Mouse (Mus musculus): ENCODE measurements around the gene Grrp1. TPM values are rescaled to one million over a fixed set of nuclear protein-coding genes. Genes with fewer than 3 reads are reported as not detected.

Gene Grrp1
- total RNA-seq, 2 experiments from 2014 or later, result 2.2 to 3.8 TPM

- DNase-seq (ENCODE audit: low spot score in 2 of 2), result peak; percentile 96 to 98
These were observed 8.6 kb downstream of the Grrp1 start, which contains the start of gene Zfp593 for GRCm38 (mm10) chr4:134245148-134245843. TSS of gene Zfp593 (minus strand) at chr4:134245592.

GRCm38 (mm10) chr4:134243516-134244250 is 10.2 kb downstream of the Grrp1 start, which contains the start of gene E130218I03Rik:
TSS of gene E130218I03Rik (plus strand) at chr4:134243662.
- DNase-seq (ENCODE audit: low spot score in 2 of 2), result no peak

GRCm38 (mm10) chr4:134238686-134239085 is 15.2 kb downstream of the Grrp1 start:
- DNase-seq (ENCODE audit: low spot score in 2 of 2), result no peak

- peak in 1 of 2 experiments; percentile 27 for DNase-seq (ENCODE audit: low spot score in 2 of 2)
These were observed 15.6 kb downstream of the Grrp1 start, which contains the start of gene Cnksr1 for GRCm38 (mm10) chr4:134238279-134238651. TSS of gene Cnksr1 (minus strand) at chr4:134238399.

- DNase-seq (ENCODE audit: low spot score in 2 of 2), result no peak
These were observed 16.2 kb downstream of the Grrp1 start for GRCm38 (mm10) chr4:134237582-134238278.

GRCm38 (mm10) chr4:134234876-134235275 is 19.0 kb downstream of the Grrp1 start:
- DNase-seq (ENCODE audit: low spot score in 2 of 2), result no peak

GRCm38 (mm10) chr4:134230431-134230830 is 23.5 kb downstream of the Grrp1 start:
- no peak for DNase-seq (ENCODE audit: low spot score in 2 of 2)

GRCm38 (mm10) chr4:134227194-134227593 is 26.7 kb downstream of the Grrp1 start, which contains the start of gene Catsper4:
TSS of gene Catsper4 (minus strand) at chr4:134227383.
- no peak for DNase-seq (ENCODE audit: low spot score in 2 of 2)

GRCm38 (mm10) chr4:134222793-134223600 is 30.9 kb downstream of the Grrp1 start:
- DNase-seq (ENCODE audit: low spot score in 2 of 2), result no peak

- no peak for DNase-seq (ENCODE audit: low spot score in 2 of 2)
These were observed 47.3 kb downstream of the Grrp1 start for GRCm38 (mm10) chr4:134206488-134207053.

GRCm38 (mm10) chr4:134203340-134203896 is 50.5 kb downstream of the Grrp1 start:
- DNase-seq (ENCODE audit: low spot score in 2 of 2), result no peak

GRCm38 (mm10) chr4:134202904-134203303 is 51.0 kb downstream of the Grrp1 start, which contains the start of gene Gm7534:
TSS of gene Gm7534 (minus strand) at chr4:134203004.
- no peak for DNase-seq (ENCODE audit: low spot score in 2 of 2)

Other genes starting within 250 kb of the Grrp1 start
- gene Lin28a, start 235.3 kb downstream of the Grrp1 start, total RNA-seq (2021), result not detected
- gene Zfp683, start 200.3 kb downstream of the Grrp1 start, total RNA-seq (2021), result not detected
- 1 to 10 TPM; 4.4 to 5.7 TPM for gene Crybg2, start 193.3 kb downstream of the Grrp1 start, total RNA-seq (2021)
- gene Cd52, start 159.0 kb downstream of the Grrp1 start, total RNA-seq (2021), result 1 to 10 TPM; 2.7 to 4.1 TPM
- 10 to 100 TPM; 31.7 to 38.4 TPM for gene Ubxn11, start 151.5 kb downstream of the Grrp1 start, total RNA-seq (2021)
- gene Sh3bgrl3, start 125.3 kb downstream of the Grrp1 start, total RNA-seq (2021), result 100 to 1,000 TPM; 200 to 222 TPM
- 10 to 100 TPM; 17.1 to 17.6 TPM for gene Cep85, start 67.0 kb downstream of the Grrp1 start, total RNA-seq (2021)
- gene Gm7534, start 51.1 kb downstream of the Grrp1 start, total RNA-seq (2021), result not detected
- gene Catsper4, start 26.7 kb downstream of the Grrp1 start, total RNA-seq (2021), result not detected
- gene Cnksr1, start 15.7 kb downstream of the Grrp1 start, total RNA-seq (2021), result under 1 TPM; 0.54 to 0.81 TPM
- gene E130218I03Rik, start 10.4 kb downstream of the Grrp1 start, total RNA-seq (2021), result not detected
- 10 to 100 TPM; 11.6 to 12.2 TPM for gene Zfp593, start 8.5 kb downstream of the Grrp1 start, total RNA-seq (2021)
- not detected for gene Gm30191, start 7.2 kb downstream of the Grrp1 start, total RNA-seq (2021)
- gene Pdik1l, start 33.8 kb upstream of the Grrp1 start, total RNA-seq (2021), result 10 to 100 TPM; 18.7 to 24.4 TPM
- under 1 TPM; 0.30 to 0.35 TPM for gene Trim63, start 61.0 kb upstream of the Grrp1 start, total RNA-seq (2021)
- gene Slc30a2, start 89.1 kb upstream of the Grrp1 start, total RNA-seq (2021), result under 1 TPM in 1 of 2 experiments, not detected in 1; 0.40 TPM
- gene Extl1, start 129.7 kb upstream of the Grrp1 start, total RNA-seq (2021), result 10 to 100 TPM; 44.0 to 45.4 TPM
- gene Pafah2, start 142.2 kb upstream of the Grrp1 start, total RNA-seq (2021), result 1 to 10 TPM; 4.8 to 7.4 TPM
- gene Stmn1, start 214.2 kb upstream of the Grrp1 start, total RNA-seq (2021), result 1,000 to 10,000 TPM; 1,034 to 1,073 TPM
- gene Paqr7, start 242.6 kb upstream of the Grrp1 start, total RNA-seq (2021), result 10 to 100 TPM; 63.5 to 70.1 TPM

Data from left cerebral cortex, adult 18-20 months (tissue).